Mouse (Mus musculus): ENCODE measurements around the gene Slc9a5.

DNA sequence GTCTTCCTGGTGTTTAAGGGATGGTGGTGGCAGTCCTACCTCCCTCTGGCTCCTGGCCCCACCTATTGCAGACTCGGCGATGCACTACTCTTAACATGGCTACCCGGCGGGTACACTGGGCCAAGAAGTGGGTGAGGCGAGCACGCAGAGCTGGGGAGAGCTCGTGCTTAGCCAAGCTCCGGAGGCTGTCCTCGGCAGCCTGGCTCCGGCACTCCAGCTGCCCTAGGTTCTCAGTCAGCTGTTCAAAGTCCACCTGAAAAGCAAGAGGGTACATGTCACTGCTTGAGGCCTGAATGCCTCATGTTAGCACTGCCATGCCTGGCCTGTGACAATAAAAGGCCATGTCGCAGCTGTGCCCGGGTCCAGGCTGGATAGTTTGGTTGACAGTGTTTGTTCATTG is 18.3 kb upstream of the Slc9a5 start:
- TF ChIP-seq GATA1 (IDR thresholded peaks at IDR 0.05; ENCODE audit: low read length) (no peak), TAL1 (IDR thresholded peaks at IDR 0.05; ENCODE audit: low read length) (no peak)

All from erythroblast, embryonic 14.5 days (primary cell).